Mouse (Mus musculus) common myeloid progenitor, adult 5-6 weeks (primary cell): ENCODE data around the gene Icam4. TPM values are rescaled to one million over a fixed set of nuclear protein-coding genes. Genes with fewer than 3 reads are reported as not detected.
"Not testable (repeated sequence)": the region's sequence is repeated elsewhere in the genome, so short reads cannot be mapped to it uniquely, and the experiment has no call there.

Experiments
- ATAC-seq: replicated peaks from 2 replicates; pipeline ENCODE4 v1.8.0; 2016; ENCODE audit warnings: low read depth, mild to moderate bottlenecking, moderate TSS enrichment, inconsistent platforms; ENCODE audit not compliant: poor library complexity, severe bottlenecking
- total RNA-seq: library from RNA; stranded (forward); fragments of 200-1000, 187-1606 nt; gene quantifications from 2 replicates; pipeline ENCODE4 v1.2.3, GENCODE M21; 2017

Gene Icam4
- total RNA-seq, 1 experiment from 2014 or later: 28.9 TPM

DNA sequence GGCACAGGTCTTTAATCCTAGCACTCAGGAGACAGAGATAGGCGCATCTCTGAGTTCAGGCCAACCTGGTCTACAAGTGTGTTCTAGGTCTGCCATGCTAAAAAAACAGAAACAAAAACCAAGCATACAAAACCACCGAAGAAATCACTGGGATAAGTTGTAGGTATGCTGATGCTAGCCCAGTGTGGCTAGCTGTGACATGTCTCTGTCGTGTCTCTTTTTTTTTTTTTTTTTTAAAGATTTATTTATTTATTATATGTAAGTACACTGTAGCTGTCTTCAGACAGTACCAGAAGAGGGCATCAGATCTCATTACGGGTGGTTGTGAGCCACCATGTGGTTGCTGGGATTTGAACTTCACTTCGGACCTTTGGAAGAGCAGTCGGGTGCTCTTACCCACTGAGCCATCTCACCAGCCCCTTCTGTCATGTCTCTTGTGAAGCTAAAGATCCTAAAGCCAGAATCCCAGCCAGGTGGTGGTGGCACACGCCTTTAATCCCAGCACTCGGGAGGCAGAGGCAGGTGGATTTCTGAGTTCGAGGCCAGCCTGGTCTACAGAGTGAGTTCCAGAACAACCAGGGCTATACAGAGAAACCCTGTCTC lies 18.1 kb upstream of the Icam4 start:
- ATAC-seq: not testable (repeated sequence)

DNA sequence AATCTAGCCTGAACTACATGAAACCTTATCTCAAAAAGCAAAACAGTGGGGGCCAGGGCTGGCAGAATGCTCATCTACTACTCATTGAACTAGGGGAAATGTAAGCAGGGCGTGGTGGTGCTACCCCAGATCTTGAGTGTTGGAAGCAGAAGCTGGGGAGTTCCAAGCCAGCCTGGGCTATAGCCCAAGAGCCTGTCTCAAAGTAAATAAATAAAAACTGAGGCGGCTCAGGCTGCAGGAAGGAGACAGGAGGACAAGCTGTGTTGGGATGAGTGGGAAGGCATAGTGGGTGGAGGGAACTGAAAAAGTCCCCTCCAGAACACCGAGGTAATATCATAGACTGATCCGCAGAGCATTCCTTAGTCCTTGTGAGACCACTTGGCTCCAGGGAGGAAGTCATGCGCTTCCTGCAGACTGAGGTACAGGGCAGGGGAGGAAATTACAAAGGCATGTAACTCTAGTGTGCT lies 17.3 kb upstream of the Icam4 start:
- no peak for ATAC-seq

DNA sequence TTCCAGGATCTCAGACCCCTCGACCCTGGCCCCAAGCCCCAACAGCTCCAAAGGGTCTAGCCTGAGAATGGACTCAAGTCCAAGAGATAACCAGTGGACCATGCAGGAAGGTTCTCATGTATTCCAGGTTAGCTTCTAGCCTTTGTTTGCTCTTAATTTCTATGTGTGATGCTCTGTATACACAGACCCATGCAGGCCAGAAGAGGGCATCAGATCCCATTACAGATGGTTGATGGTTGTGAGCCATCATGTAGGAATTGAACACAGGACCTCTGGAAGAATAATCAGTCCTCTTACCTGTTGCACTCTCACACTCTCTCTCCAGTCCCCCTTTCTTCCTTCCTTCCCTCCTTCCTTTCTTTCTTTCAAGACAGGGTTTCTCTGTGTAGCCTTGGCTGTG lies 16.8 kb upstream of the Icam4 start:
- ATAC-seq: no peak

DNA sequence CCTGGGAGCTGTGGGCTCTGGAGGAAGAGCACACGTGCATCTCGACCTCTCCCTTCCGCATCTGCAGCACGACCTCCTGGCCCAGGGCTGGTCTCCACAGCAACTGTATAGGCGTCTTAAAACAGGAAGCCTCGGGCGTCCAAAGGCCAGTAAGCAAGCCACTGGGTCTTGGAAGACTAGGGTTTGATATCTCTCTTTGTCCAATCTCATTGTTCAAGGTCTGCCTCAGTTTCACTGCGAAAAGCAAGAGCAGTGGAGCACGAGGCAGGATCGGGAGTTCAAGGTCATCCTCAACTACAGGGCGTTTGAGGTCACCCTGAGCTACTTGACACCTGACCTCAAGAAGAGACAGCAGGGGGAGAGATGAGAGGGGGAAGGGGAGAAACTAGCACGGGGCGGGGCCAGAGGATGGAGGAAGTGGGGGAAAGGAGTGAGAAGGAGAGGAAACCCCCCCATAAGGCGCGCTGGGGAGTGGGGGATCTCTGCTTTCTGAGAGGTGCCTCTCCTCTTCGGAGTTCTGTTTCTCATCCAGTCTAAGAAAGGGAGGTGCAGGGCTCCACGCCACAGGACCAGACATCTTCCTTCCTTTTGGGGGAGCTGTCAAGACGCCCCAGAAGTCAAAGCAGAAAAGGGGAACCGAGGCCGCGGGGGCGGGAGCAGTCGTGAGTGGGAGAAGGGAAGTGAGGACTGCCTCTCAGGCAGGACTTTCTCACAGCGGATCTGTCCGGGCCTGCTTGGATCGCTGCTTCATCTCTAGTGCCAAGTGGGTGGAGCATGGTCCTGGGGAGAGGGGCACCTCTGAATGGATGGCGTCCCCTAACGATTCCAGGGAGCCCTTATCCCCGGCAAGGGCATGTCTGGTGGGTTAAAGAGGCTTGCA lies 14.2 kb upstream of the Icam4 start:
- ATAC-seq: peak; percentile 75

DNA sequence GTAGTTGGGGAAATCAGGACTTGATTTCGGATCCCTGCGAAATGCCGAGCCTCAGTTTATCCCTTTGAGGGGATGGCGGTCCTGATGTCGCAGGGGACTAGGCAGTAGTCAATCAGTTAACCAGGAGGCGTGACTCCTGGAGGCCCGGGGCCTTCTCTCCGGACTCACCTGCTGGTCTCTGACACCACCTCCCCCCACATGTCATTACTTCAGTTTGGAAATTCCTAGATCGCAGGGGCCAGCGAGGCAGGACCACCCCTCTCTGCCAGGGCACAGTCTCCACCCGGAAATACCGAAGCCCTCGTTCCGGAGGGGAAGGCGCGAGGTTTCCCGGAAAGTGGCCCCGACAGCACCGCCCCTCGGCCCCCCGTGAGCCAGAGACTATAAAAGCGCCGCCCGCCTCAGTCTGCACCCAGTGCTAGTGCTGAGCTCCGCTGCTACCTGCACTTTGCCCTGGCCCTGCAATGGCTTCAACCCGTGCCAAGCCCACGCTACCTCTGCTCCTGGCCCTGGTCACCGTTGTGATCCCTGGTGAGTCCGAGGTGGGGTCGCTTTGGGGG lies 13.5 kb upstream of the Icam4 start, which contains the start of gene Icam1:
TSS of gene Icam1 (plus strand) at position 415 of the 560 bp plus-strand sequence.
- ATAC-seq: peak; percentile 48

DNA sequence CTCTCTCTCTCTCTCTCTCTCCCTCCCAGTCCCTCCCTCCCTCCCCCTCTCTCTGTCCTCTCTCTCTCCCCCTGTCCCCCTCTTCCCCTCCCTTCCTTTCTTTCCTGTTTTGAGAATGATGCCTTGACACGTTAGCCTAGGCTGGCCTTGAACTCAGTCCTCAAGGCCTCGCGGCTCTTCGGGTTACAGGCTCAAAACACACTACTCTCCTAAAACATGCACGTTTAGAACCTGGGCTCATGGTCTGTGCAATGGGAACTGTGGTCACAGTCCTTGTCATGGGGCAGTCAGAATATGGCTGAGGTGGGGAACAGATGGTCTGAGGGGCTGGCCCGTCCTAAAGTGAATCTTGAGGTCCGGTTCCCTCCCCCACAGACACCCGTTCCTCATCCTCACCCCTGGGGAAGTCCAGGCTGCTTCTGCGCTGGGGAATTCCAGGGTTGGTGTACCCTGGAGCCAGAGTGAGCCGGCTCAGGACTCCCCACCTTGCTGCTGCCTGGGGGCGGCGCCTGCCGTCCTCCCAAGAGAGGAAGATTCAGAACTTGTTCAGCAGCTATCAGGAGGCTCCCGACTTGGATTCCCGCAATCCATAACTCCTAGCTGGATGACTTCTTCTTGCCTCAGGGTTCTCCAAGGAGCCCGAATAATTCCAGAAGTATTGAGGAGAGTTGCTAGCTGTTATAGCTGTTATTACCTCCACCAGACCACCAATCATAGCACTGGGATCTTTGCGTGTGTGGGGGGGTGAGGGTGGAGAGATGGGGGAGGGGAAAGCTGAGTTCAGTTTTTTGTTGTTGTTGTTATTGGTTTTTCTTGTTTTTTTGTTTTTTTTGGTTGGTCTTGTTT lies 12.6 kb upstream of the Icam4 start:
- ATAC-seq: 0 out of 2 replicates have a peak, but pooled peaks have one; percentile 9

DNA sequence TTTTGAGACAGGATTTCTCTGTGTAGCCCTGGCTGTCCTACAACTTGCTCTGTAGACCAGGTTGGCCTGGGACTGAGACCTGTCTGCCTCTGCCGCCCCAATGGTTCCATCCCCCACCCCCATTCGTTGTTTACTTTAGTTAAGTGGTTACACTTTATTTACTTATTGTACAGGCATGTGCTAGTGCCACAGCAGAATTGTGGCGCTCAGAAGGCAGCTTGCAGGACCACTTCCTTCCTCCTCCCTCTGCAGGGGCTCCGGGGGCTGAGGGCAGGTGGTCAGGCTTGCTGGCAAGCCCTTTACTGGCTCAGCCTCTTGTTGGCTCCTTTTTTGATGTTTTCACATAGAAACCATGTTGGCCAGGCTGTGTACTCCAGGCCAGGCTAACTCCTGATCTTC lies 12.0 kb upstream of the Icam4 start:
- ATAC-seq: 0 out of 2 replicates have a peak, but pooled peaks have one; percentile 9

DNA sequence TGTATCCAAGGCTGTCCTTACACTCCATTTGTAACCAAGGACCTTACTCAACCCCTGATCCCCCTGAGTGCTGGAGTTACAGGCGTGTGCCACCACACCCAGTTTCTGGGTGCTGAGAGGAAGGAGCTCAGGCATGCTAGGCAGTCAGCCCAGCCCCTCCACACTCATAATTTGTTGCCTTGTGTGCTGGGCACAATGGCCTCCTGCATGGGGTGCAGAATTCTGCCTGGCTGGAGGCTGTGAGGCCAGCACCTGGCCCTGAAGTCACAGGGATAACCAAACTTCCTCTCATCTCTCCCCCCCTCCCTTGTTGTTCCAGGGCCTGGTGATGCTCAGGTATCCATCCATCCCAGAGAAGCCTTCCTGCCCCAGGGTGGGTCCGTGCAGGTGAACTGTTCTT lies 10.6 kb upstream of the Icam4 start:
- no peak for ATAC-seq

DNA sequence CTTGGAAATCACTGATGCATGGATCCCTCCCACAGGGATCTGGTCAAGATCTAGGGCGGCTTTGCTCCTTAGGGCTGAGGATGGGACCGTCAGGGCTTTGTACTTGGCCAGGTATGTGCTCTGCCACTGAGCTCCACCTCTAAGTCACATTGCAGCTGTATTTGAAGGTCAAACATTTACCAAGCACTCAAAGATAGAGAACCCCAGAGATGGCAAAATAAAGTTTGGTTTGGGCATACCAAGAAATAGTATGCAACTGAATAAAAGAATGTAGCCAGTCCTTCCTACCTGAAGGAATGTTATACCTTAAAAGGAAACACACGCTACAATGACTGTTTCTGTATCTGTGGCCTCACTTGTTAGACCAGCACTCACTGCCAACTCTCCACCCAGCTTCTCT lies 7.8 kb upstream of the Icam4 start:
- no peak for ATAC-seq

DNA sequence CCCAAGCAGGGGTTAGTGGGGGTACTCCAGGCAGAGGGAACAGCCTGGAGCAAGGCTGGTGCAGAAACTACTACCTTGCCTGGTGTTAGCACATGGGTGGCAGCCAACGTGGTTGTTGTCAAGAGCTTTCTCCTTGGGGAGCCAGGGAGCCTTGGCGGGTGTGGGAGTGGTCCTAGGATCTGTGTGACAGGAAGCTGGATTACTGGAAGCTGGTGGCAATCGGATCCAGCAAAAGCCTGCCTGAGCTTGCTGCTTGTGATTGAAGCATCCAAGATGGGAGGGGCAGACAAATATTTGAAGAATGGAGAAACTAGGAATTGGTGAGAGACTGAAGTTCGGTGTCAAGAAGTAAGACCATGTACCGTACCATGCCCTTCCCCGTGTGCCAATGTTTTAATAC lies 6.9 kb upstream of the Icam4 start:
- ATAC-seq: no peak

DNA sequence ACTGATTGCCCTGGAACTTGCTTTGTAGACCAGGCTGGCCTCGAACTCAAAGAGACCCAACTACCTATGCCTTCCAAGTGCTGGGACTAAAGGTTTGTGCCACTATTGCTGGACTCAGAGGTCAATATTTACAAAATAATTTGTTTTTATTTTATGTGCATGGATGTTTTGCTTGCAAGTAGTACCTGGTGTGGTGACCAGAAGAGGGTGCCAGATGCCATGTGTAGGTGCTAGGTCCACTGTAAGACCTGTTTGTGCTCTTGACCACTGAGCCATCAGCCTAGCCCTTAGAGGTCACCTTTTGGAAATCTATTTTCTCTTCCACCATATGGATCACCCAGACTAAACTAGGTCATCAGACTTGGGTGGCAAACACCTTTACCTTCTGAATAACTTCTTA lies 6.4 kb upstream of the Icam4 start:
- ATAC-seq: no peak

DNA sequence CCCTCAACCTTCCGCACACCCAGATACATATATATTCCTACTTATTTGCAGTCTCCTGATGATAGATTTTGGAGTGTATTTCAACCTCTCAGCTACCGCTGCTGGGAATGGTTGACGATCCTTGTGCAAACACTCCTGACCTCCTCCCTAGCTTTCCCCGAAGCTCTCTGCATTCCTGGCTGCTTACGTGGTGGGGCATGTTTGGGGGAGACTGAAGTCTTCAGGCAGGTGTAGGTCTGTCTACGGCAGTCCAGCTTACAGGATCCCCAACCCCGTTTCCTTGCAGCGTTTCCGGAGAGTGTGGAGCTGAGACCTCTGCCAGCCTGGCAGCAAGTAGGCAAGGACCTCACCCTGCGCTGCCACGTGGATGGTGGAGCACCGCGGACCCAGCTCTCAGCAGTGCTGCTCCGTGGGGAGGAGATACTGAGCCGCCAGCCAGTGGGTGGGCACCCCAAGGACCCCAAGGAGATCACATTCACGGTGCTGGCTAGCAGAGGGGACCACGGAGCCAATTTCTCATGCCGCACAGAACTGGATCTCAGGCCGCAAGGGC lies 3.8 kb upstream of the Icam4 start:
- no peak for ATAC-seq

DNA sequence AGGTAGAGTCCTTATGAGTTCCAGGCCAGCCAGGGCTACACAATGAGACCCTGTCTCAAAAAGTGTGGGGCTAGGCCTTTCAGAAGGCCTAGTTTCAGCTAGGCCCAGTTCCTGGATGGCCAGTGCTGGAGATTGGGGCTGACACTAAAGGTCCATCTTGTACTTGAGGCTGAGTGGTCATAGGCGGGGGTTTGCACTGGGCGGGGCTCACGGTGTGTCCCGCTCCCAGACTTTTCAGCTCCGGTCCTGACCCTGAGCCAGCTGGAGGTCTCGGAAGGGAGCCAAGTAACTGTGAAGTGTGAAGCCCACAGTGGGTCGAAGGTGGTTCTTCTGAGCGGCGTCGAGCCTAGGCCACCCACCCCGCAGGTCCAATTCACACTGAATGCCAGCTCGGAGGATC lies 2.3 kb upstream of the Icam4 start:
- no peak for ATAC-seq

DNA sequence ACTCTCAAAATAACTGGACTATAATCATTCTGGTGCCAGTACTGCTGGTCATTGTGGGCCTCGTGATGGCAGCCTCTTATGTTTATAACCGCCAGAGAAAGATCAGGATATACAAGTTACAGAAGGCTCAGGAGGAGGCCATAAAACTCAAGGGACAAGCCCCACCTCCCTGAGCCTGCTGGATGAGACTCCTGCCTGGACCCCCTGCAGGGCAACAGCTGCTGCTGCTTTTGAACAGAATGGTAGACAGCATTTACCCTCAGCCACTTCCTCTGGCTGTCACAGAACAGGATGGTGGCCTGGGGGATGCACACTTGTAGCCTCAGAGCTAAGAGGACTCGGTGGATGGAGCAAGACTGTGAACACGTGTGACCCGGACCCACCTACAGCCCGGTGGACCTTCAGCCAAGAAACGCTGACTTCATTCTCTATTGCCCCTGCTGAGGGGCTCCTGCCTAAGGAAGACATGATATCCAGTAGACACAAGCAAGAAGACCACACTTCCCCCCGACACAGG lies 1.3 kb upstream of the Icam4 start:
- no peak for ATAC-seq

DNA sequence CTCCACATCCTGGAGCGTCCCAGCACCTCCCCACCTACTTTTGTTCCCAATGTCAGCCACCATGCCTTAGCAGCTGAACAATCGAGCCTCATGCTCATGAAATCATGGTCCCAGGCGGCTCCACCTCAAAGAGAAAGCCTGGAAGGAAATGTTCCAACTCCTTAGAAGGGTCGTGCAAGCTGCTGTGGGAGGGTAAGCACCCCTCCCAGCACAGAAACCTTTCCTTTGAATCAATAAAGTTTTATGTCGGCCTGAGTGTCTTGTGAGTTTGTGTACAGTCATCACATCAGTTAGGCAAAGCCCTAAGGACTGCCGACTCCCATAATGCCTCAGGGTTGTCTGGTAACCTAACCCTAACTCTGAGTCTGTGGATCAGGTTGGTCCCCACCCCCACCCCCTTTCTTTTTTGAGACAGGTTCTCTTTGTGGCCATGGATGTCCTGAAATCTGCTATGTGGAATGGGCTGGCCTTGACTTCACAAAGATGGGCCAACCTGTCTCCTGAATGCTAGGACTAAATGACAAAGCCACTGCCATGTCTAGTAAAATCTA lies 538 bp upstream of the Icam4 start:
- ATAC-seq: no peak

DNA sequence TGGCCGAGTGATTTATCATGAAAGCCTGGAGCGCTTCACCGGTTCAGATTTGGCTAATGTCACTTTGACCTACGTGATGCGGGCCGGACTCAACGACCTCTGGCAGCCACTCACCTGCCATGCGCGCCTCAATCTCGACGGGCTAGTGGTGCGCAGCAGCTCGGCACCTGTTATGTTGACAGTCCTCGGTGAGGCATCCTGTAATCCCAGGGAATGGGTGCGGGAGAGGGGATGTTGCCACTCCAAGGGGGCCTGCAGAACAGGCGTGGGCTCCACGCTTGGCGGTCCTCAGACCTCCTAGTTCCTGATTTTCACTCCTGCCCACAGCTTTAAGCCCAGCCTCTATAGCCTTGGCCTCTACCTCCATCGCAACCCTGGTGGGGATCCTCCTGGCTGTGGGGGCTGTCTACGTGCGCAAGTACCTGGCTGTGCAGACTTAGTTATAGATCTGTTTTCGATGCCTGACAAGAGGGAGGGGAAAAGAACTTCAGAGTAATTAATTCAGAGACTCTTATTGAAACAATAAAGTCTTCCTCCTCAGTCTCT lies 955 bp downstream of the Icam4 start:
- 0 out of 2 replicates have a peak, but pooled peaks have one; percentile 6 for ATAC-seq

DNA sequence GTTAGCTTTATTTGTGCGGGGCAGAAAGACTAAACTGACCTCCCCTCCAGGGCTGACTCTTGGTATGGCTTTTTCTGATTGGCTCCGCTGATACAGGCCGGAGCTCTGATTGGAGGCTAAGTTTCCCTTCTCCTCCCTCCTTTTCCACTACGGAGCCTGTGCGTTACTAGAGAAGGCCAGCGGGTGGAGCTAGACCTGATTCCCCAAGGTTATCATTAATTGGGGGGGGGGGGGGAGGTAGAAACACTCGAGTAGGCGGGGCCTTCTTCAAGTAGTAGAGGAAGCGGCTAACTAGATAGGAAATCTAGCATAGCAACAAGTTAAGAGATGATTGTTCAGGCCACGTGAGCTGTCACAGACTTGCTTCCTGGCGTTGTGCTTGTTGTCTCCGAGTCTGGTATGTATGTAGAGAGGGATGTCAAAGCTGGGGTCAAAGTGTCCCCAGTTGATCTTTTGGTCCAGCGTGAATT lies 1.6 kb downstream of the Icam4 start:
- peak; percentile 65 for ATAC-seq

DNA sequence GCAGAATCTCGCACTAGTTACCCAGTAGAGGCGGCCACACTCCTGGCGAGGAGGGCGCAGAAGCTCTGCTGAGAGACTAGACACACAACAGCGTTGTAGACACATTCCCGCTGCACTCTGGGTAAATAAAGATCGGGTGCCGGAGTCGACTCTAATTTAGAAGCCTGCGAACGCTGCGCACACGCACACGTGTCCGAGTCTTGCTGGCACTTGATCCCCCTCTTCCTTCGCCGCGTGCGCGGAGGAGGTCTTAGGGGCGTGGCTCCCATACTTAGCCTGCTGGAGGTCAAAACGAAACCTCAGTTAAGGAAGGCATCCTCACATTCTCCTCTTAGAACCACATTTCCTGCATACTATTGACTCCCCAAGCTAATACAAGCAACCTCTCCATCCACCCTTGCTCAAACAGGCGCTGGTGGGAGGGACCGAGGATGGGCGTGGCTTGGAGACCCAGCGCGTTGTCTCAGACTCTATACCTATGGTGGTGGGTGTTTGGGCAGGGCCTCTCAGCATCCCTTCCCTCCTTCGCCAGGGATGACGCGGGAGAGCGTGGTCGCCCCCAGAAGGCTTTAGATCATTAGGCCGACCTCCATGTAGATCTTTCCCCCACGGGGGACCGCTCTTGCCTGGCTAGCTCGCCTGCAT lies 2.2 kb downstream of the Icam4 start:
- ATAC-seq: peak; percentile 19
